Mouse (Mus musculus): ENCODE results near the gene Senp2. TPM values are rescaled to one million over a fixed set of nuclear protein-coding genes. Genes with fewer than 3 reads are reported as not detected.

The Senp2 gene
- total and polyA plus RNA-seq, 3 experiments: 37.8 to 60.8 (median 42.8) TPM

GRCm38 (mm10) chr16:22001172-22001571, 8.1 kb upstream of the Senp2 start:
- in situ Hi-C loops (cut with MboI; ENCODE audit: low pct_ligation_motif_present, low pct_unique_long_range_greater_than_20kb, low sequenced_read_pairs): loop anchor here (25.0 kb wide), 1 partner anchor 164 kb away; no protein-coding TSS in a partner anchor
- dilution Hi-C loops (cut with MboI; ENCODE audit: extremely low pct_ligation_motif_present, extremely low pct_unique_long_range_greater_than_20kb, low sequenced_read_pairs): no loop called here
- Histone ChIP-seq H3K9me3 (replicated peaks; ENCODE audit: low read length) (no peaks in the 10 kb centered on the region), H3K27ac (ENCODE audit: insufficient read depth, low read depth) (no peak overlapping the region), H3K4me3 (replicated peaks in 1 of 3; ENCODE audit: low read depth in 2 of 3, low read length in 2 of 3, poor library complexity in 1 of 3) (no peak overlapping the region), H3K79me2 (replicated peaks; ENCODE audit: control insufficient read depth, extremely low read depth, insufficient read depth, poor library complexity, severe bottlenecking) (no peaks in the 10 kb centered on the region), H3K27me3 (replicated peaks) (no peaks in the 10 kb centered on the region), H3K4me2 (ENCODE audit: insufficient read depth, low read depth, poor library complexity, severe bottlenecking) (no peak overlapping the region), H3K36me3 (replicated peaks in 1 of 2; ENCODE audit: control insufficient read depth in 1 of 2, insufficient read depth in 1 of 2, low read length in 1 of 2) (no peaks in the 10 kb centered on the region), H3K9ac (ENCODE audit: insufficient read depth, low read depth) (no peak overlapping the region), H3K4me1 (ENCODE audit: control insufficient read depth in 1 of 2, insufficient read depth in 2 of 2) (peaks cover 5 to 15% of the 10 kb centered on the region in 2 experiments; a peak in 3 of 4 replicates)
- TF ChIP-seq ZMIZ1 (IDR thresholded peaks at IDR 0.05; ENCODE audit: low read depth, low read length): no peak
- no peak for TF ChIP-seq RCOR1 (conservative IDR thresholded peaks at IDR 0.05; ENCODE audit: low read depth, low read length)
- TF ChIP-seq RAD21 (IDR thresholded peaks at IDR 0.05; ENCODE audit: low read depth, low read length): peak; percentile 54
- TF ChIP-seq TCF12 (IDR thresholded peaks at IDR 0.05; ENCODE audit: low read depth, low read length): no peak
- TF ChIP-seq TBP (conservative IDR thresholded peaks at IDR 0.05; ENCODE audit: low read depth, low read length): no peak
- no peak for TF ChIP-seq MAZ (IDR thresholded peaks at IDR 0.05; ENCODE audit: low read depth, low read length)
- no peak for TF ChIP-seq ELF1 (IDR thresholded peaks at IDR 0.05; ENCODE audit: low read depth, low read length)
- no peak for TF ChIP-seq SIN3A (IDR thresholded peaks at IDR 0.05; ENCODE audit: low read length)
- peak; percentile 54 for TF ChIP-seq SMC3 (IDR thresholded peaks at IDR 0.05; ENCODE audit: low read depth, low read length)
- no peak for TF ChIP-seq EP300 (IDR thresholded peaks at IDR 0.05; ENCODE audit: low read length)
- TF ChIP-seq USF1 (IDR thresholded peaks at IDR 0.05; ENCODE audit: low read depth, low read length): no peak
- peak in 1 of 2 experiments; percentile 54; a peak in 3 of 4 replicates for TF ChIP-seq CTCF (conservative IDR thresholded peaks at IDR 0.05 in 1 of 2, IDR thresholded peaks at IDR 0.05 in 1 of 2; ENCODE audit: low read depth in 2 of 2, low read length in 2 of 2)
- no peak for TF ChIP-seq GABPA (IDR thresholded peaks at IDR 0.05; ENCODE audit: insufficient replicate concordance, low read depth, low read length)
- TF ChIP-seq CHD1 (IDR thresholded peaks at IDR 0.05; ENCODE audit: low read depth, low read length): no peak
- TF ChIP-seq JUND (conservative IDR thresholded peaks at IDR 0.05; ENCODE audit: low read depth, low read length): no peak
- TF ChIP-seq NELFE (IDR thresholded peaks at IDR 0.05; ENCODE audit: low read depth, low read length): no peak
- no peak for TF ChIP-seq ZC3H11A (IDR thresholded peaks at IDR 0.05; ENCODE audit: low read depth, low read length)
- TF ChIP-seq CHD2 (IDR thresholded peaks at IDR 0.05; ENCODE audit: low read length): no peak
- no peak for TF ChIP-seq MEF2A (IDR thresholded peaks at IDR 0.05; ENCODE audit: borderline replicate concordance, low read depth, low read length)
- TF ChIP-seq MXI1 (IDR thresholded peaks at IDR 0.05; ENCODE audit: low read depth, low read length): no peak
- no peak for TF ChIP-seq POLR2AphosphoS2 (IDR thresholded peaks at IDR 0.05; ENCODE audit: low read depth, low read length)
- DNase-seq (ENCODE audit: extremely low read depth): no peak

DNA sequence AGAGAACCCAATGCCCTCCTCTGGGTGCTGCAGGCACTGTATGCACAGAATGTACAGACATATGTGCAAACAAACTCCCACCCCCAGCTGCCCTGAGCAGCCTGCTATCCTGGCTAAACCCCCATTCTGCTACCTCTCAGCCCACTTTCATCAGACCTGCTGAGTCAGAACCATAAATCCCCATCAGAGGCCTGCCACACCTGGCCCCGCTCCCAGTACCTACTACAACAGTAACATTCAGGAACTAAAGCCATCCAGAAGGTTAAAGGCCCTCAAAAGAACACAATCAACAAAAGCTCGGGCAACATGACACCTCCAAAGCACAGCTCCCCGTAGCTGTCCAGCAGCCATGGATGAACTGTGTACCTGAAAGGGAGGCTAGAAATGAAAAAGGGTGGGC, 7.7 kb upstream of the Senp2 start:
- Histone ChIP-seq H3K9me3 (replicated peaks; ENCODE audit: low read length) (no peaks in the 10 kb centered on the region), H3K27me3 (replicated peaks) (no peaks in the 10 kb centered on the region), H3K4me2 (ENCODE audit: insufficient read depth, low read depth, poor library complexity, severe bottlenecking) (no peak overlapping the region), H3K27ac (ENCODE audit: insufficient read depth, low read depth) (no peak overlapping the region), H3K79me2 (replicated peaks; ENCODE audit: control insufficient read depth, extremely low read depth, insufficient read depth, poor library complexity, severe bottlenecking) (no peaks in the 10 kb centered on the region), H3K4me3 (replicated peaks in 1 of 3; ENCODE audit: low read depth in 2 of 3, low read length in 2 of 3, poor library complexity in 1 of 3) (no peak overlapping the region), H3K9ac (ENCODE audit: insufficient read depth, low read depth) (no peak overlapping the region), H3K4me1 (ENCODE audit: control insufficient read depth in 1 of 2, insufficient read depth in 2 of 2) (peaks cover 5 to 15% of the 10 kb centered on the region in 2 experiments; a peak in 3 of 4 replicates), H3K36me3 (replicated peaks in 1 of 2; ENCODE audit: control insufficient read depth in 1 of 2, insufficient read depth in 1 of 2, low read length in 1 of 2) (no peaks in the 10 kb centered on the region)
- dilution Hi-C loops (cut with MboI; ENCODE audit: extremely low pct_ligation_motif_present, extremely low pct_unique_long_range_greater_than_20kb, low sequenced_read_pairs) (no loop called here), in situ Hi-C loops (cut with MboI; ENCODE audit: low pct_ligation_motif_present, low pct_unique_long_range_greater_than_20kb, low sequenced_read_pairs) (loop anchor here (25.0 kb wide), 1 partner anchor 164 kb away; no protein-coding TSS in a partner anchor)
- TF ChIP-seq MAFK (IDR thresholded peaks at IDR 0.05; ENCODE audit: insufficient replicate concordance, low read length) (no peak), CHD1 (IDR thresholded peaks at IDR 0.05; ENCODE audit: low read depth, low read length) (no peak)
- no peak for DNase-seq (ENCODE audit: extremely low read depth)

All from CH12.LX (cell line).